Mouse (Mus musculus): Measurements from ENCODE around the gene Lzts2.
A peak's percentile ranks its signal among the peaks of the same experiment; 100 is the strongest.
"Not testable (repeated sequence)": the region's sequence is repeated elsewhere in the genome, so short reads cannot be mapped to it uniquely, and the experiment has no call there.

Lzts2 gene

GRCm38 (mm10) chr19:45026958-45027670, 12.9 kb downstream of the Lzts2 start:
- no peak for DNase-seq

GRCm38 (mm10) chr19:45027848-45028247, 13.6 kb downstream of the Lzts2 start:
- no peak for DNase-seq

GRCm38 (mm10) chr19:45028746-45029145, 14.5 kb downstream of the Lzts2 start:
- DNase-seq, result no peak

DNA sequence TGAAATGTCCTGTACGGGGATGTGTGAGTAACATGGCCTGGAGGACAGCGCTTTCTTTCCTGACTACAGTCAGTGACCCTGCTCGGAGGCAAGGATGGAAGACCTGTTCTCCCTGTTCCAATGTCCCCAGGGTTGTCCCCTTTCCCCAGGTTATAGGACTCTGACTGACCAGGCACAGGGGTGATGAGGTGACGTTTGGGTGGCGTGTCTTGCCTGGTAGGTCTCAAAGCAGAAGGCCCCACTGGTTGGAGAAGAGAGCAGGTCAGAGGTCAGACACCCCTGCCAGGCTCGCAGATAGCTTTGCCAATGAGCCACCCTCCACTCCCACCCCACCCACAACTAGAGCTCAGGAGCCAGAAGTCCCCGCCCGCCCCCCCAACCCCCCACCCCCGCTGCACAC, 15.4 kb downstream of the Lzts2 start:
- DNase-seq, result no peak

DNA sequence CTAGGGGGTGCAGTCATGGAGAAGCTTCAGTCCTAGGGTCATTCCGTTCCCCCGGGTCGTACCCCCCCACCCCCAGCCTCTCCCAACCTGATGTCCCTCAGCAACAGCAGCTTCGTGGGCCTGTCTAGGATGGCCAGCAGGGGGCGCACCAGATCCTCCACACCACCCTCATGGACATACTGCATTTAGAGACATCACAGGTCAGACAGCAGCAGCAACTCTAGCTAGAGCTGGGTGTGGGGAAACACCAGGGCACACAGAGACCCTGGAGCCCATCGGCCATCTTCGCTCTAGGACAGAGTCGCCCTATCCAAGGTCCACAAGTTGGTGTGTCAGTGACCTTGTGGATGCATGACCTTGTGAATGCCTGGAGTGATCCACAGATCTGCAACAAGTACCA, 15.9 kb downstream of the Lzts2 start:
- peak; percentile 76 for DNase-seq

DNA sequence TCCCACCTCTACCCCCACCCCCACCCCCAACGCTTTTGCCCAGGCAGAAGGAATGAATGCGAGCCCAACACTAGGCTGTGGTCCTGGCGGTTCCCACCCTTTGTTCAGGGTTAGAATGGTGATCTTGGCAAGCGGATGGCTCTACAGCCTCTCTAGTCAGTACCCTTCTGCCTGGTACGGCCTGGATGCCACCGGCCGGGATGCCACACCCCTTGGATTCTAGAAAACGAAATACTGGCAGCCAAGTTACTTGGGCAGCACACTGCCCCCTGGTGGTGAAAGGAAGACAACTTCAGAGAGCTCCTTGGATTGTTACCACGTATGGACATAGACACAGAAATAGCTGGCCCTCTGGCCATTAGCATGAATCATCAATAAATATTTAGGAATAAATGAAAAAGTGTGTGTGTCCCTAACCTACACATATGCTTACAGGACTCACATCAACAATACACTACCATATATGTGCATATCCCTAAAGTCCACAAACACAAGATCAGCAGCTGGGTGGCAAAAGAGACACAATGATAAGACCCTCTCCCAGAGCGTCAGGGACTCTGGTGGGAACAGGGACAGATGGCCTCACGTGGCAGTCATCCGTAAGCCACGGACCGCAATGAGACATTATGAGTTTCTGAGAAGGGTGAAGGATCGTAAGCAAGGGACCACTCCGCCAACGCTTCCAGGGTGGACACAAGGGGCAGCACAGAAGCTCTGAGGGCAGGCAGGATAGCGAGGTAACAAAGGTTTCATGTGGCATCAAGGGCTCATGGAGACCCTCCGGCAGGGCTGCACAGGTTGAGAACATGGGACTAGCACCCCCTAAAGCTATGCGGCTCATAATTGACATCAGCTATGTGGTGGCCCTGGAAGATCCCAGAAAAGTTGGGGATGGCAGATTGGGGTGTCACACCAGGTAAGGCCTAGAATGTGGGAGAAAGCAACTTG, 16.8 kb downstream of the Lzts2 start:
- peak; percentile 84 for DNase-seq

GRCm38 (mm10) chr19:45031780-45032179, 17.6 kb downstream of the Lzts2 start:
- peak; percentile 77 for DNase-seq

GRCm38 (mm10) chr19:45032570-45033332, 18.5 kb downstream of the Lzts2 start:
- DNase-seq, result no peak

DNA sequence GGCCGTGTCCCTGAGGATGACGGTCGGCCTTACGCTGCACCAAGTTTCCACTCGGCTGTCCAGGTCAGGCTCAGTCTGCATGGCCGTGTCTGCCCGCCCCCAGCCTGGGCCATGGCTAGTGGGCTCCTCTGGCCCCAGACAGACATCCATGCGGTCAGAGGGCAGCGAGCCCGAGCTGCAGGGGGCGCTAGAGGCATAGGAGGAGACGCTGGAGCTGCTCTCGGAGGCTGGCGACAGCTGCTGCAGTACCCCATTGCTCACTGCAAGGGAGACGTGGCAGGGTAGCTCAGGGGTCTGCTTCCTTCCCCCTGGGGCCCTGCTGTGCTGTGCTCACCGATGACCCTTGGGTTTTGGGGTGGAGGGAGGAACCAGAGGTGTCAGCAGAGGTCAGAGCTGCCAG, 22.7 kb downstream of the Lzts2 start:
- DNase-seq, result peak; percentile 35

DNA sequence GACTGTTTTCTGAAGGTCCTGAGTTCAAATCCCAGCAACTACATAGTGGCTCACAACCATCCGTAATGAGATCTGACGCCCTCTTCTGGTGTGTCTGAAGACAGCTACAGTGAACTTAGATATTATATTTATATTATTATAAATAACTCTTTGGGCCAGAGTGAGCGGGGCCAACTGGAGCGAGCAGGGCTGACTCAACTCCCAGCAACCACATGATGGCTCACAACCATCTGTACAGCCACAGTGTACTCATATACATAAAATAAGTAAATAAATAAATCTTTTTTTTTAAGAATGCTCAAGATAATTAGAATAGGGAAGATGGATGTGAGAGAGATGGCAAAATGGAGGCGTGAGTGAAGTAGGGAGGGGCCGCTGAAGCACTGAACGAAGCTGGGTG, 24.0 kb downstream of the Lzts2 start:
- not testable (repeated sequence) for DNase-seq

GRCm38 (mm10) chr19:45040214-45040613, 26.0 kb downstream of the Lzts2 start:
- DNase-seq, result no peak

DNA sequence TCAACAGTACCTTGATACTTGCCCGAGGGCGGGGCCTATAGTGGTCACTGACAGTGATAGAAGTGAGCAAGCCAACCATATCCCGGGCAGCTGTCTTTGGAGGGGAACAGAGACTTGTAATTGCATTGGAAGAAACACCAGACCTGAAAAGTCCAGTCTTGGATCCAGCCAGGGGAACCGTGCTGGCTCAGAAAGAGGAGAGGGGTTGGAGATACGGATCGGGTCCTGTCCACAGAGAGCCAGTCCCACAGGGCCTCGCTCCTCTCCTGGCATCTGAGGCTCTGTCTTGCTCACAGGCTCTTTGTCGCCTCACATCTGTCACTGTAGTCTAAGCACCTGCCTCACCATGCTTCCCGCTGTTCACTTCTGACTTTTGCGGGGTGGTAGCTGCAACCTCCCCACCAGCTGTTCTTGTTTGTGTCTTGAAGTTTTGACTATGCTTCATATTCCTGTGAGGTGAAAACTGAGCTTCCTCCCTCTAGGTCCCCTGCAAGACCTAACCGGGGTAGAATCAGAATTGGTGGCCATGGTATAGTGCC, 30.2 kb downstream of the Lzts2 start:
- no peak for DNase-seq

- DNase-seq, result no peak
Measured at GRCm38 (mm10) chr19:45045236-45045635, 31.0 kb downstream of the Lzts2 start.

GRCm38 (mm10) chr19:45045651-45046050, 31.4 kb downstream of the Lzts2 start, which contains the start of gene Pdzd7:
Gene Pdzd7 (minus strand): TSS chr19:45045717.
- DNase-seq, result no peak

- DNase-seq, result peak; percentile 91
Measured at GRCm38 (mm10) chr19:45046523-45047321, 32.5 kb downstream of the Lzts2 start.

GRCm38 (mm10) chr19:45047417-45047934, 33.3 kb downstream of the Lzts2 start, which contains the start of gene Sfxn3:
Gene Sfxn3 (plus strand): TSS chr19:45047503.
- peak; percentile 94 for DNase-seq

DNA sequence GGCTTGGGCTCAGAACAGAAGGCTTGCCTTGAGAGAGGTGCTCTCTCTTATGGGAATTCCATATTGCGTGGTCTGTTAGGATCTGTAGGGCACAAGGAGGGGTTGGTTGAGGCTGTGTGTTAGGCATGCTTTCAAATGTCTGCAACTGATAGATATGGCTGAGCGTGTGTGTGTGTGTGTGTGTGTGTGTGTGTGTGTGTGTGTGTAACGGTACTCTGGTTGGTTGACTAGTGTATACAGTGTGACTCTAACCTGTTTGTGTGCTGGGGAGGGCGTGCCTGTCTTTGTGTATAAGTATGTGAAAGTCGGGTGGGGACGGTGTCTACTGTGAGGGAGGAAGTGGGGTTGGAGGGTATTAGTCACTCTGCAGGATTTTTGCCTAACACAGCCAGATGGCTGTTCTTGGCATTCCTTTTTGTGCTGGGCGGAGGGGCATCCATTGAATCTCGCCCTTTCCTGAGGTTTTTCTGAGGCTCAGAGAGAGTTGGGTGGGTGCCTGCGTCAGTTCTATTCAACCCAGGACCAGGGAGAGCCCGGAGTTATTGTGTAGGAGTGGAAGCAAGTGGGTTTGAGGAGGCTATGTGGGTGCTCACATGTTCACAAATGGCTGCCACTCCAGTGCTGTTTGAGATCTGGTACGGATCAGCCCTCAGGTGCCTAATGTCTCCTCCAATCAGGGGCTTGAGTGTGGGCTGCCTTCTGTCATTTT, 33.9 kb downstream of the Lzts2 start:
- peak; percentile 51 for DNase-seq

DNA sequence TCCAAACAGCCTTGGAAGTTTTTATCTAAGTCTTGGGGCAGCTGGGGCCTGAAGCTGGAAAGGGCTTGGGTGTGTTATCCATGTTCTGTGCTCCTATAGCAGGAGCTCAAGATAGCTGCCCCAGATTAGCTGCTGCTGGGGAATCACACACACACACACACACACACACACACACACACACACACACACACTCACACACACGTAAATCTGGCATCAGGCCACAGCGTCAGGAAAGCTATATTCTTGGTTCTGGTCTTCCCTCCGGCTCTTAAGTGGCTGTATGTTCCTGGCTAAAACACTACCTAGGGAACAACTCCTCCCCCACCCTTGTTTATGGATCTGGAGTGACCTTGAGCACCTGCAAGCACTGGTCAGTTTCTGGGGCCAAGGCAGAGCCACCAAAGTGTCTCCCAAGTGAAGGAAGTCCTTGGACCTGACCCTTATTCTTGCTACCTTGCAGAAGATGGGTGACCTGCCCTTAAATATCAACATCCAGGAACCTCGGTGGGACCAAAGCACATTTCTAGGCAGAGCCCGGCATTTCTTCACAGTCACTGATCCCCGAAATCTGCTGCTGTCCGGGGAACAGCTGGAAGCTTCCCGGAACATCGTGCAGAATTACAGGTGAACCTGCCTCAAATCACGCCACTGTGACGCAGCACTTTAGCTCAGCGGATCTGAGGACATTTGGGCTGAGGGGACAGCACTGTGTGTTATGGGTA, 34.6 kb downstream of the Lzts2 start:
- no peak for DNase-seq

DNA sequence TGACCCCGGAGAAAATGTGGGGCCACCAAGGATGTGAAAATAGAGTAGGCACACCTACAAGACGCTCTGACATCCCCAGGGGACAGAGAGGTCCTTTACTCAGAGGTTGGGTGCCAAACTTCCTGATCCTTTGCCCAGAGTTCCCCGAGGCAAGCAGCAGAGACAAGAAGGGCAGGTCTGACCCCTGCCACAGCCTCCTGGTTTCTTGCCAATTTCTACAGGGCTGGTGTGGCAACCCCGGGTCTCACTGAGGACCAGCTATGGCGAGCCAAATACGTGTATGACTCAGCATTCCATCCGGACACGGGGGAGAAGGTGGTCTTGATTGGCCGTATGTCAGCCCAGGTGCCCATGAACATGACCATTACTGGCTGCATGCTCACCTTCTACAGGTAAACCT, 35.3 kb downstream of the Lzts2 start:
- peak; percentile 35 for DNase-seq

DNA sequence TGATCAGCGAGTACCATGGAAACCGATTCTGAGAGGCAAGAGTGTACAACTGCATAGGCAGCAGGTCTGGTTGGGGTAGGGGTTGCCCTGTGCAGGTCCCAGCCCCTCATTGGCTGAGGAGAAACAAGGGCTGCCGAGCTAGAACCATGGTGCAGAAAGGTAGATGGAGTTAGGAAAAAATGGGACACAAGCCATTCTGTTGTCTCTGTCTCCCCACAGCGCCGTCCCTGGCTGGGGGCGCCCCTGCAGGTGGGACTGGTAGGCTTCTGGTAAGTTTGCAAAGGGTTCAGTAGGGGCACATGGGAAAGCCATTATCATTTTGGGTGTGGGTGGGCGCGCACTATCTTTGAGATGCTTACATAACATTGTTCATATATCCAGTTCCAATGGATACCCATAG, 39.2 kb downstream of the Lzts2 start:
- no peak for DNase-seq
